Mouse (Mus musculus): Measurements from ENCODE around the gene Rnf24.
A peak's percentile ranks its signal among the peaks of the same experiment; 100 is the strongest.

The Rnf24 gene

GRCm38 (mm10) chr2:131262680-131263670 lies 89.7 kb downstream of the Rnf24 start:
- DNase-seq (ENCODE audit: low spot score in 2 of 2) = peak; percentile 10 to 32

DNA sequence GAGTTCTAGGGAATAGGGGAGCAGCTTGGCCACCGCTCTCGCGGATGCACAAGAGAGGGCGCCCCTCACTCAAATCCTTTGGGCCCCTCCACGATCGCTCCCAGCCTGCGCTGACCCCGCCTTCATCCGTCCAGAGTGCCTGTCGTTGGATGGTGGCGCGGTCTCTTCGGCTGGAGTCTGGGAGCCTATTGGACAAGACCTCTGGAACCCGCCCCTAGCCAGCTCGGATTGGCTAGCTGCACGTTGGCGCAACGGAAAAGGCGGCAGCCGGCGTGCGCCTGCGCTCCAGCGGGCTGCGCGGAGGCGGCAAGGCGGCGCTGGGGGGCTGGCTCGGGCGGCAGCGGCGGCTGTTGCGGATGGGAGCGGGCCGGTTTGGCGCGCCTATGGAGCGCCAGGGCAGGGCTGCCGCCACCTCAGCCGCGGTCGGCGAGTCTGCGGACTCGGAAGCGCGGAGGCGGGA lies 90.4 kb downstream of the Rnf24 start, which contains the start of gene Pank2:
Pank2 (plus strand) TSS at position 283 of the 460 bp plus-strand sequence.
- peak; percentile 98 for DNase-seq (ENCODE audit: low spot score in 2 of 2)

DNA sequence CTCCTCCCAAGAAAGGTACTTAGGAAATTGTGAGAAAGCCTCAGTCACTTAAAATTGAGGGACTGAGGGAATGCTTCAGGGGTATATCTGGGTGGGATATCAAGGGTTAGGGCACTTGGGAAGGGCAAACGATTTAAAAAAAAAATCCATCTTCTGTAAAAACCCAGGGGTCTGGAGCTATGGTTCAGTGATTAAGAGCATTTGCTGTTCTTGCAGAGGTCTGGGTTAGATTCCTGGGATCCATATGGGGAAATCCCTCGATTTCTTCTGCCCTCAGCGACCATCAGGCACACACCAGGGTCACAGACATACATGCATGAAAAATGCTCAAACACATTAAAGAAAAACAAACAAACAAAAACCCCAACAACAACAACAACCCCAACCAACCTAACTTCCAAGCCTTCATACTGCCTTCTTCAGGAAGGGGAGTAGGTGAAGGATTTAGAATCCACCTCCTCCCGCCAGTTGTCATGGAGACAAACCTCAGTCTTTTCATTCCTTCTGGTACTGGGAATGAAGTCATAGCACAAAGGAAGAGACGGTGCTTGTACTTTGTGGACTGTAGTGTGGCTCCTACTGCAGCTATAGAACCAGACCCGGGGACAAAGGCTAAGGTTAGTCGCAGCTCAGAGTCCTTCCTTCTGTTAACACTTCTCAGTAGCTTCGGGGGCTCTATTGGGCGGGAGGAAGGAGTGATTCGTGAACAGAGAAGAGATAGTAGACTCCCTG lies 91.0 kb downstream of the Rnf24 start:
- DNase-seq (ENCODE audit: low spot score in 2 of 2) = peak in 1 of 2 experiments; percentile 64

DNA sequence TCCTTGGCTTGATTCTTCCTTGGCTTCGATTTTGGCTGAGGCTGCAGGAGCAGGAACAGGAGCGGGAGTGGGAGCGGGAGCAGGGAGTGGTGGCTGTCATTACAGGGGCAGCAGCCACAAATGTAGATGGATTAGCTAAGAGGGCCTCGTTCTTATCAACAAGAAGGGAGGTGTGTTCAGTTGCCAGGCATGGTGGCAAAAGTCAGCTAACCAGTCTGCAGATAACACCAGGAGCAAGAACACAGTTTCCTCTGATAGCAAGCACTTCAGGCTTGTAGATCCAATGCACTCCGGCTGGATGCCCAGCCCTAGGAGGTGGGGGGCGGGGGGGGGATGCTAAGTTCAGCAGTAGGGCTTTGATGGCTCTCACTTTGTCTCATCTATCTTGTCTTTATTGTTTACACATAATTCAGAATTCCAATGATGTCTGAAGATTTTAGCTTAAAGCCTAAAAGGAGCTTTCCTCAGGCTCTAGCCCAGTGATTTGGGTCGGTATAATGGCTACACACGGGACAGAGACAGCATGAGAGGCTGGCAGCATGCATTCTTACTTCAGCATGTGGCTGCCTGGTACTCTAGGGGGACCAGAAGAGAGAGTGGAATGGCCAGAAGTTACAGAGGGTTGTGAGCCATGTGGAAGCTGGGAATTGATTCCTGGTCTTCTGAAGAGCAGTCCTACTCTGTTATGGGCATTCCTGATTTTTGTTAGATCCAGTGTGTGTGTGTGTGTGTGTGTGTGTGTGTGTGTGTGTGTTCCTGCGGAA lies 92.0 kb downstream of the Rnf24 start:
- no peak for DNase-seq (ENCODE audit: low spot score in 2 of 2)

- no peak for DNase-seq (ENCODE audit: low spot score in 2 of 2)
Observed at GRCm38 (mm10) chr2:131258693-131259092, 94.0 kb downstream of the Rnf24 start.

GRCm38 (mm10) chr2:131255738-131256137 lies 97.0 kb downstream of the Rnf24 start:
- no peak for DNase-seq (ENCODE audit: low spot score in 2 of 2)

GRCm38 (mm10) chr2:131254329-131254713 lies 98.4 kb downstream of the Rnf24 start:
- no peak for DNase-seq (ENCODE audit: low spot score in 2 of 2)

DNA sequence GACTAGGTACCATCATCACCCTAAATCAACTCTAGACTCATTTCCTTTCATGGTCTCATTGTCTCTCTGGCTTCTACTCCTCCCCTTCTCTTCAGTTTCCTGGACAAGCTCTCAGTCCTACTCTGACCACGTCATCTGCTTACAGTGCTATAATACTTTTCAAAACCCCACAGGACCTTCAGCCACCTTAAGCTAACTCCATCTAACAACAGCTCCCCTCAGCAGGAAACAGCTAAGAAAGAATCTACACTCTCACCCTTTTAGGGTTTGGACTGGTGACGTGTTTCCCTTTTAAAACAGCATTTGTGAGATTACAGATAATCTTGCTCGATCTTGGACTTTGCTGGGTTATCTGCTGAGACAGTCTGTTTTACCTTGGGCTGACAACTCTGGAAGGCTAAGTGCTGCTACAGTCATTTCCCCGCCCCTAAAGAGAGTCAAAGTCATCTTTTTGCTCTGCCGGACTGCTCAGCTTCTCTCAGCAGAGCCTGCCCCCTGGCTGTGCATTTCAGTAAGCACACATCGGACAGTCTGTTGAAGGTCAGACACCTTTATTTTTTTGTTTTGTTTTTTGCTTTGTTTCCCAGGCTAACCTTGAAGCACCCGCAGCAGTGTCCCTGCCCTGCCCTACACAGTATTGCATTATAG lies 98.9 kb downstream of the Rnf24 start:
- DNase-seq (ENCODE audit: low spot score in 2 of 2) = peak; percentile 21
